Mouse (Mus musculus): ENCODE measurements around the gene Taf6l. TPM values are rescaled to one million over a fixed set of nuclear protein-coding genes. Genes with fewer than 3 reads are reported as not detected.

Taf6l gene
- polyA plus RNA-seq, 1 experiment from 2014 or later: 7.9 TPM

GRCm38 (mm10) chr19:8760757-8761156, 25.5 kb downstream of the Taf6l start:
- WGBS (ENCODE audit: insufficient replicate concordance): 93% methylated on average over 2 of the region's 2 CpGs

GRCm38 (mm10) chr19:8758899-8759298, 27.3 kb downstream of the Taf6l start:
- no peak for DNase-seq
- H3K4me1 ChIP-seq (ENCODE audit: insufficient read depth): peaks cover 27% of the 10 kb centered on the region
- H3K4me3 ChIP-seq (ENCODE audit: low read depth, low read length): peak overlapping the region; percentile 94; the same call in 1 of the 2 replicates
- H3K4me2 ChIP-seq (ENCODE audit: low read depth, low read length): peak overlapping the region; percentile 86
- no peaks in the 10 kb centered on the region for H3K27me3 ChIP-seq (ENCODE audit: insufficient read depth, low read length)
- peak overlapping the region; percentile 97; the same call in 1 of the 2 replicates for H3K9ac ChIP-seq (replicated peaks)
- peaks cover 36% of the 10 kb centered on the region for H3K36me3 ChIP-seq (replicated peaks; ENCODE audit: insufficient read depth, low read length)
- ATAC-seq: no peak
- 0 out of 2 replicates have a peak overlapping the region, but pooled peaks have one; percentile 5 for H3K27ac ChIP-seq (ENCODE audit: low read depth)
- TF ChIP-seq CTCF (IDR thresholded peaks at IDR 0.05; ENCODE audit: low read depth) (no peak), EP300 (IDR thresholded peaks at IDR 0.05; ENCODE audit: low read depth) (no peak)
- 43% methylated on average over 2 of the region's 2 CpGs for WGBS (ENCODE audit: insufficient replicate concordance)
- H3K9me3 ChIP-seq (ENCODE audit: low read length): no peaks in the 10 kb centered on the region

More at GRCm38 (mm10) chr19:8760757-8761156, 25.5 kb downstream of the Taf6l start:
- no peak overlapping the region for H3K9ac ChIP-seq (replicated peaks)
- no peaks in the 10 kb centered on the region for H3K27me3 ChIP-seq (ENCODE audit: insufficient read depth, low read length)
- no peaks in the 10 kb centered on the region; the same call in 1 of the 2 replicates for H3K9me3 ChIP-seq (ENCODE audit: low read length)
- no peak overlapping the region for H3K4me2 ChIP-seq (ENCODE audit: low read depth, low read length)
- DNase-seq: no peak
- peak; percentile 45 for TF ChIP-seq CTCF (IDR thresholded peaks at IDR 0.05; ENCODE audit: low read depth)
- TF ChIP-seq EP300 (IDR thresholded peaks at IDR 0.05; ENCODE audit: low read depth): no peak
- H3K4me1 ChIP-seq (ENCODE audit: insufficient read depth): peaks cover 19% of the 10 kb centered on the region
- H3K36me3 ChIP-seq (replicated peaks; ENCODE audit: insufficient read depth, low read length): peaks cover 39% of the 10 kb centered on the region
- no peak overlapping the region for H3K4me3 ChIP-seq (ENCODE audit: low read depth, low read length)
- ATAC-seq: no peak
- H3K27ac ChIP-seq (ENCODE audit: low read depth): no peak overlapping the region

GRCm38 (mm10) chr19:8757471-8757998, 28.7 kb downstream of the Taf6l start:
- ATAC-seq: no peak

GRCm38 (mm10) chr19:8756635-8757387, 29.4 kb downstream of the Taf6l start, which contains the start of gene Nxf1:
Nxf1 (plus strand) TSS chr19:8757073.
- Histone ChIP-seq H3K36me3 (replicated peaks; ENCODE audit: insufficient read depth, low read length) (peaks cover 34% of the 10 kb centered on the region), H3K27ac (ENCODE audit: low read depth) (peak within 1 kb of the TSS; percentile 94), H3K4me3 (ENCODE audit: low read depth, low read length) (peak within 1 kb of the TSS; percentile 94), H3K9ac (replicated peaks) (peak within 1 kb of the TSS; percentile 97), H3K9me3 (ENCODE audit: low read length) (no peaks in the 10 kb centered on the region), H3K4me1 (ENCODE audit: insufficient read depth) (peaks cover 27% of the 10 kb centered on the region), H3K27me3 (ENCODE audit: insufficient read depth, low read length) (no peaks in the 10 kb centered on the region), H3K4me2 (ENCODE audit: low read depth, low read length) (peak within 1 kb of the TSS; percentile 86)
- ATAC-seq: peak; percentile 96
- no peak for TF ChIP-seq EP300 (IDR thresholded peaks at IDR 0.05; ENCODE audit: low read depth)
- no peak for TF ChIP-seq CTCF (IDR thresholded peaks at IDR 0.05; ENCODE audit: low read depth)
- peak; percentile 97 for DNase-seq
- WGBS (ENCODE audit: insufficient replicate concordance): under 1% methylated on average over 71 of the region's 75 CpGs

More at GRCm38 (mm10) chr19:8757471-8757998, 28.7 kb downstream of the Taf6l start:
- Histone ChIP-seq H3K27me3 (ENCODE audit: insufficient read depth, low read length) (no peaks in the 10 kb centered on the region), H3K4me2 (ENCODE audit: low read depth, low read length) (peak overlapping the region; percentile 86), H3K4me1 (ENCODE audit: insufficient read depth) (peaks cover 27% of the 10 kb centered on the region), H3K4me3 (ENCODE audit: low read depth, low read length) (peak overlapping the region; percentile 94), H3K27ac (ENCODE audit: low read depth) (peak overlapping the region; percentile 94), H3K9ac (replicated peaks) (peak overlapping the region; percentile 97), H3K36me3 (replicated peaks; ENCODE audit: insufficient read depth, low read length) (peaks cover 34% of the 10 kb centered on the region), H3K9me3 (ENCODE audit: low read length) (no peaks in the 10 kb centered on the region)
- 2% methylated on average over 14 of the region's 14 CpGs for WGBS (ENCODE audit: insufficient replicate concordance)
- no peak for DNase-seq
- TF ChIP-seq CTCF (IDR thresholded peaks at IDR 0.05; ENCODE audit: low read depth) (no peak), EP300 (IDR thresholded peaks at IDR 0.05; ENCODE audit: low read depth) (no peak)

GRCm38 (mm10) chr19:8755652-8756051, 30.6 kb downstream of the Taf6l start:
- TF ChIP-seq EP300 (IDR thresholded peaks at IDR 0.05; ENCODE audit: low read depth) (no peak), CTCF (IDR thresholded peaks at IDR 0.05; ENCODE audit: low read depth) (no peak)
- Histone ChIP-seq H3K4me3 (ENCODE audit: low read depth, low read length) (0 out of 2 replicates have a peak overlapping the region, but pooled peaks have one; percentile 94), H3K4me2 (ENCODE audit: low read depth, low read length) (peak overlapping the region; percentile 86), H3K27ac (ENCODE audit: low read depth) (no peak overlapping the region; the same call in 1 of the 2 replicates), H3K9ac (replicated peaks) (peak overlapping the region; percentile 97), H3K4me1 (ENCODE audit: insufficient read depth) (peaks cover 27% of the 10 kb centered on the region), H3K36me3 (replicated peaks; ENCODE audit: insufficient read depth, low read length) (peaks cover 44% of the 10 kb centered on the region), H3K27me3 (ENCODE audit: insufficient read depth, low read length) (no peaks in the 10 kb centered on the region), H3K9me3 (ENCODE audit: low read length) (no peaks in the 10 kb centered on the region)
- no peak for DNase-seq
- whole genome bisulfite sequencing (ENCODE audit: insufficient replicate concordance): 53% methylated on average over 3 of the region's 3 CpGs
- no peak for ATAC-seq

- Histone ChIP-seq H3K36me3 (replicated peaks; ENCODE audit: insufficient read depth, low read length) (peaks cover 81% of the 10 kb centered on the region), H3K4me2 (ENCODE audit: low read depth, low read length) (no peak overlapping the region)
These were observed 38.8 kb downstream of the Taf6l start for GRCm38 (mm10) chr19:8747368-8747767.

More at GRCm38 (mm10) chr19:8747368-8747767, 38.8 kb downstream of the Taf6l start:
- H3K27me3 ChIP-seq (ENCODE audit: insufficient read depth, low read length): no peaks in the 10 kb centered on the region
- peaks cover 8% of the 10 kb centered on the region; the same call in 1 of the 2 replicates for H3K4me1 ChIP-seq (ENCODE audit: insufficient read depth)
- no peak overlapping the region for H3K9ac ChIP-seq (replicated peaks)
- 63% methylated on average over 2 of the region's 2 CpGs for WGBS (ENCODE audit: insufficient replicate concordance)
- no peaks in the 10 kb centered on the region for H3K9me3 ChIP-seq (ENCODE audit: low read length)
- ATAC-seq: peak; percentile 31; the same call in 1 of the 2 replicates
- no peak overlapping the region for H3K27ac ChIP-seq (ENCODE audit: low read depth)
- DNase-seq: no peak
- no peak overlapping the region for H3K4me3 ChIP-seq (ENCODE audit: low read depth, low read length)
- TF ChIP-seq CTCF (IDR thresholded peaks at IDR 0.05; ENCODE audit: low read depth): peak; percentile 63
- TF ChIP-seq EP300 (IDR thresholded peaks at IDR 0.05; ENCODE audit: low read depth): no peak
